Mouse (Mus musculus) adrenal gland, postnatal 4 days (tissue): Measurements from ENCODE around the gene Btbd8. TPM values are rescaled to one million over a fixed set of nuclear protein-coding genes. Genes with fewer than 3 reads are reported as not detected.

Source experiments
- DNase-seq, 2 experiments: peaks; one replicate each; pipeline ENCODE4 v3.0.0; 2021 to 2022; ENCODE audit warnings: low spot score in 2 of 2, mixed read lengths in 2 of 2
- total RNA-seq, 2 experiments: library from RNA; stranded (reverse); gene quantifications; 2 replicates each; pipeline ENCODE4 v1.2.3; 2021

The Btbd8 gene
- total RNA-seq, 2 experiments from 2014 or later: 12.6 to 13.8 TPM

- DNase-seq: no peak
These were observed 11.0 kb downstream of the Btbd8 start for GRCm38 (mm10) chr5:107448784-107449183.

GRCm38 (mm10) chr5:107449620-107450019 is 11.8 kb downstream of the Btbd8 start:
- no peak for DNase-seq

GRCm38 (mm10) chr5:107450299-107450698 is 12.5 kb downstream of the Btbd8 start:
- no peak for DNase-seq

DNA sequence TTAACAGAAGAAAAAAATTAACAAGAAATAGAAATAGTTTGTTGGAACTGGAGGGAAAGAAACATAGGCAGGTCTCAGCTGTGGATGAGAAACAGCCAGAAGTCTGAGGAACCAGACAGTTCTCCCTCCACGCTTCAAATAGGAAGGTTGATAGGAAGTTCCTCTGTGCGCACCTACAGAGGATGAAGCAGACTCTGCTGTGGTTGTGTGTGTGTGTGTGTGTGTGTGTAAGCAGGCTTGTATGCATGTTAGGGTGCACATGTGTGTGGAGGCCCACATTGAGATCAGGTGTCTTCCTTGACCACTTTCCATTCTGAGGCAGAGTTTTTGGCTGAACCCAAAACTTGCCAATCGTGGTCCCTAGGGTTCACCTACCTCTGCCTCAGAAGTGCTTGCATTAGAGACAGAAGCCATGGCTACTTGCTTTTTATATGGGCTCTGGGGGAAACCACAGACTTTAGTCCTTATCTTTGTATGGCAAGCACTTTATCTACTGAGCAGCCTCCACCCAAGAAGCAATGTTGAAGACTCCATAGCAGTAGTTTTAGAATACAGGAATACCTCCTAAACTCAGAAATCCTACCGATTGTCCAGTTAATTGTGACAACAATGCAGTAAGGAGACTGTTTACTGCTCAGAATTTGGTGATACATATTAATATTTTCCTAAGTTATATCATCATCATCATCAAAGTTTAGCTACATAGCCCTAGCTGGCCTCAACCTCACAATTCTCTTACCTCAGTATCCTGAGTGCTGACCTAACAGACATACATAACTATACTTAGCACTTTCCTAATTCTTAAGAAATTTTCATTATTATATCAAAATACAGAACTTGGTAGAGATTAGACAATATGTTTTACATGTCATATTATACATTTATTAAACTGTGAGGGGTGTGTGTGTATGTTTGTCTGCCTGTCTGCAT is 24.6 kb downstream of the Btbd8 start:
- DNase-seq: no peak

DNA sequence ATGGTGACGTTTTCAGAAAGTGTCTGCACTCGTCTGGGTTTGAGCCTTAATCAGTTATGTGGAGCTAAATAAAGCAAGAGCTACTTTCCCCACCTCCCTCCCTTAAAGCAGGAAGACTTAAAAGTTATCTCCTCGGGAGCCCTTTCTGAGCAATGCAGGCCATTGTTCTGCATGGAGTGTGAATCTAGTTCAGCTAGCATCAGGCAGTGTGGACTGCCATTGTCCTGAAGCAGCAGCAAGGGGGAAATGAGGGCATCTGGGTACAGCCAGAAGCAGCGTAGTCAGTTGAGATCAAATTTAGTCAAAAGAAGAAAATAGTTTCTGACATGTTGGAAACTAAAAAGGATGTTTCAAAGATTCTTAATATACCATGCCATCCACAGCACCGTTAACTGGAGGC is 28.7 kb downstream of the Btbd8 start:
- DNase-seq: no peak

DNA sequence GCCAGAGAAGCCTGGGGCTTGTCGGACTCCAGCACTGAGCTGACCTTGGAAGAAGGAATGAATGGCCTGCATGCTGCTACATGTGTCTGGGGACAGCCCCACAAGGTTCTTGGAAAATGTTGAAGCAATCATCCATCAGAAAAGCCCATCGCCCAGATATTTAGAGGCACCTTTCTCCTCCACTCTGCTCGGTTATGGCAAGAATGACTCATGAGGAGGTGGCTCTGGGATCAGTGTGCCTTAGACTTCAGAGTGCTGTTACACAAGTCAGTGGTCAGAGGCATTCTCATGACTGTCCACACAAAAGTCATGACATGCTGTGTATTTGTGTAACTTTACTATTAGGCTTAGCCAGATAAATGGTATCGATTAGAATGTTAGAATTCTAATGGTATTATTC is 29.3 kb downstream of the Btbd8 start:
- no peak for DNase-seq

- DNase-seq: no peak
These were observed 33.0 kb downstream of the Btbd8 start for GRCm38 (mm10) chr5:107470600-107471329.

- no peak for DNase-seq
These were observed 42.4 kb downstream of the Btbd8 start for GRCm38 (mm10) chr5:107480194-107480593.

DNA sequence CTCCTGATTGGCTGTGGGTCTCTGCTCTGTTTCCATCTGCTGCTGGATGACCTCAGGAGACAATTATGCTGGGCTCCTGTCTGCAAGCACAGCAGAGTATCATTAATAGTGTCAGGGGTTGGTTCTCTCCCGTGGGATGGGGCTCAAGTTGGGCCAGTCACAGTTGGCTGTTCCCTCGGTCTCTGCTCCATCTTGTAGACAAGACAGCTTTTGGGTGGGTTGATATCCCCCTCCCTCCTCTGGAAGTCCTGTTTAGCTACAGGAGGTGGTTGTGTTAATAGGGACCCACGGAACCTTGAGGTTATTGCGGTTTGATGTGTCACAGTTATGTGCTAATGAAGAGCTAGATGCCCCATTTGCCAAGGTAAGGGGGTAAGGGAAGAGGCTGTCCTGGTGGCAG is 51.2 kb downstream of the Btbd8 start:
- DNase-seq: no peak

DNA sequence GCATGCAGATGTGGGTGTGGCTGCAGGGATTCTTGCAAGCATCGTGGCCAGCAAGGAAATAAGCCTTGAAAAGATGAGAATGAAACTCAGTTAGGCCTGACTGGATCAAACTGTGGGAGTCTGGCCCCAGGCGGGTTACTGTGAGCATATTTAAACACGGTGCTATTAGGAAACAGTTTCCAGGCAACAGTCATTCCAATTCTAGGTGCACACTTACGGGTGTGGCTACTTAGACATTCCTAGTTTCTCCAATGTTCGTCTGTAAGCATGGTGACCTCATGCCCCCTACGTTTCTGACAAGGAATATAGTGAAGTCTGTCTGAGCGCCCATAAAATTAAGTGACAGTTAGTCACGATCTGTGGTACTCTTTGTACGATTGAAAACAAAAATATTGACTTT is 53.2 kb downstream of the Btbd8 start:
- DNase-seq: no peak

DNA sequence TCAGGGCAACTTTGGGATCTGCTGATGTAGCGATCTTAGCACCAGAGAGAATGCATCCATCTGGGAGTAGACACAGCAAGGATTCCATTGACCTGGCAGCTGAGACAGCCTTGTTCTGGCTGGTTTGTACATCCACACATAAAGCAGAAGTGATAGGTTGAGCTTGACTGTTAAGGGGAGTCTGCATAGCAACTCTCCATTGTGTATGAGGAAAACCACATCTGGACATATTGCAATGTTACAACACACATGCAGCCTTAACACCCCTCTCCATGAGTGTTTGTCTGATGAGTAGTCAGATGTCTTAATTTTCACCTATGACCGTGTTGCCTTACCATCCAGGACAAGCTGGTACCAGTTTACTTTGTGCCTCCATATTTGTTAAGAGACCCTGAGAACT is 54.7 kb downstream of the Btbd8 start:
- DNase-seq: no peak

GRCm38 (mm10) chr5:107494759-107495158 is 57.0 kb downstream of the Btbd8 start:
- no peak for DNase-seq

DNA sequence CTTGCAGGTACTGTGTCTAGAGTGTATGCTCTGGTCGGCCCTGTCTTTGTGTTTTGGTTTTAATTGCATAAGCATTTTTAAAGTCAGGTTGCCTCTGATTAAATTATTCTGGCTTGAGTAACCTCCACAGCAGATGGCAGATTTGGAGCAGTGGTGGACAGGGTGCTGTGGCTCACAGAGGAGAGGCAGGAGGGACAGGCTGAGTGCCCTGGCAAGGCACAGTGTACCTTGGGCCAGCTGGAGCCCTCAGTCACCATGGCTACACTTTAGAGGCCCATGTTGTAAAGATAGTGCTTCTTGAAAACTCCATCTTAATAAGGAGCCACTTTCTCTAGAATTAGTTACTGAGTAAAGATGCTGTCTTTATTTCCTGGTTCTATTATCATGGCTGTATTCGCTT is 58.2 kb downstream of the Btbd8 start:
- no peak for DNase-seq

DNA sequence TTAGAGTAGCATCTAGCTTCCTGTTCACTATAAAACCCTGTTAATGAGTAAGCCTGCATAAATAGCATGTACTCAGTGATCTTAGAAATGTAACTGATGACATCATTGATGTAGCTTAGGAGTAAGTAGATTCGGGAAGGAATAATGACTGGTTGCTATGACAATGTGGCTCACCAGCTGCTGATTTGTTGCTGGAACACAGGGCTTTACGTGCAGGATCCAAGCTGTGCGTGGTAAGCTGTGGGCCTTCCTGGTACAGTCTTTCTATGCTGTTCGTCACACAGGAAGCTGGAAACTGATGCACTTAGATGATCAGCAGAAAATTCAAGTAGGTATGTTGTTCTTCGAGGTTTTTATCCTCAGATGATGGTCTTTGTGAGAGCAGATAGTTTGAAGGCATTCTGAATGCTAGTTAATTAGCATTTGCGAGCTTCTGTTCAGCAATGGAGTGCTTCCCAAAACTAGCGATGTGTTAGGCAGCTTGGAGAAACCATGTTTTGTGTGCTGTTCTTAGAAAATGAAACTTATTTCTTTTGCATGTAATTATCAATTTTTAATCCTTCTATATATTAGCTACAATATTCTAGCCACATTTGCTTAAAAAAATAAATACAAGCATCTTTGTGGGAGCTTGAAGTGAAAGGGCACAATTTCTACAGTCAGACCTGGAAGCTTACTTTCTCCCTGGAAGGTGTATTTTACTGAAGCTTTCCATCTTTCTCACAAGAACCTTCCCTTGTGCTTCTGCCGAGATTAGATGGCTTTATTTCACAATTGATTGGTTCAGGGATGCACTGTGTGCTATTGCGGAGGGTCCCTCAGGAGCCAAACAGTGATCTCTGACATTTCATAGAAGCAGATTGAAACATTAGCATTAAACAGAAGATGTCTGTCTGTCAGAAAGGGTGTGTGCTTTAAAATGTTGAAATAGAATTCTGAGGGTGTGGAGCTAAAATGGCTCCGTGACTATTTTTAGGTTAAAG is 60.0 kb downstream of the Btbd8 start:
- DNase-seq: no peak

- DNase-seq: no peak
These were observed 61.1 kb downstream of the Btbd8 start for GRCm38 (mm10) chr5:107498806-107499310.

- no peak for DNase-seq
These were observed 62.2 kb downstream of the Btbd8 start for GRCm38 (mm10) chr5:107499891-107500535.

- DNase-seq: no peak
These were observed 62.9 kb downstream of the Btbd8 start for GRCm38 (mm10) chr5:107500741-107501140.

DNA sequence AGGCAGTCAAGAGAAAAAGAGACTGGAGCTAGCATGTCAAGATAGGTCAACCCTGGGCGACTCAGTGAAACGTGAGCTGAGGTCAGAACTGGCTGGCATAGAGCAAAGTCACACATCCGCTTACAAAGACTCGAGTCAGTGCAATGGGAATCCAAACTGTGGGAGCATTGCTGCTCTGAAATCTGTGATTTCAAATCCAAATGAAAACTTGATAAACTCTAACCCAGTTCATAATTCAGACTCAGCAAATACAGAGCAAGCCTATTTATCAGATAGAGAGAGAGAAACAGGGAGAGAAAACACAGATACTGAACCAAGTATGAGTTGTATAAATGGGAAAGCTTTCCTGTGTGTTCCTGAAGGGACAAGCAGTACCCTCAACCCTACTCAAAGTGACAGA is 69.5 kb downstream of the Btbd8 start, which contains the start of gene Gm42669:
Gene Gm42669 (plus strand): TSS at position 301 of the 400 bp plus-strand sequence.
- DNase-seq: no peak

DNA sequence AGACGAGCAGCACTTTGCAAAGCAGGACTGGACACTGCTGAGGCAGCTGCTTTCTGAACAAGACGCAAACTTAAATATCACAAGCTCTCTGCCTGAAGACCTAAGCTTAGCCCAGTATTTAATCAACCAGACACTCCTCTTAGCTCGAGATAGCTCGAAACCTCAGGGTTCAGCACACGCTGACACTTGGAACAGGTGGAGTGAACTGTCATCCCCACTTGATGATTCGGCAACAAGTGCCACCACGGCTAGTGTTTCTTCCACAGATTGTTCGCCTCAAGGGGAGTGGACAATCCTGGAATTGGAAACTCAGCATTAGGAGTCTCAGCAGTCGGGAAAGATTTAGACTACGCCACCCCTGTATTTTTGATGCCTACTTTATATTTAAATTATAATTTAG is 72.7 kb downstream of the Btbd8 start:
- no peak for DNase-seq

DNA sequence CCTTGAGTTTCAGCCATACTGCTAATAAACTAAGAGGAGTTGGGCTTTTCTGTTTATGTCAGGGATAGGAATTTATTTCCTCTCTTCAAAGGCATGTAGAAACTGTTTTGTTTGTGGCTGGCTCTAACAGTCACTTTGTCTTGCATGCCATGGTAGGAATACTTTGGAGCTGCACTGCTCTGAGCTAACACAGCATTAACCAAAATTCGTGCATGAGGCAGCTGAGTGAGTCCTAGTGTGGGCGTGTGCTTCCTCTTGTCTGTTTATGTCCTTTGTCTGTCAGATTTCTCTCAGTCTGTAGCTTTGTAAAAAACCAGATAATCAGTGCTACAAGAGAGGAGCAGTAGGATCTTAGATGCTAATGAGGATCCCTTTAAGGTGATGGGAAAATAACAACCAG is 73.5 kb downstream of the Btbd8 start:
- DNase-seq: no peak
